Mouse (Mus musculus): ENCODE measurements around the gene C9.

C9 gene

DNA sequence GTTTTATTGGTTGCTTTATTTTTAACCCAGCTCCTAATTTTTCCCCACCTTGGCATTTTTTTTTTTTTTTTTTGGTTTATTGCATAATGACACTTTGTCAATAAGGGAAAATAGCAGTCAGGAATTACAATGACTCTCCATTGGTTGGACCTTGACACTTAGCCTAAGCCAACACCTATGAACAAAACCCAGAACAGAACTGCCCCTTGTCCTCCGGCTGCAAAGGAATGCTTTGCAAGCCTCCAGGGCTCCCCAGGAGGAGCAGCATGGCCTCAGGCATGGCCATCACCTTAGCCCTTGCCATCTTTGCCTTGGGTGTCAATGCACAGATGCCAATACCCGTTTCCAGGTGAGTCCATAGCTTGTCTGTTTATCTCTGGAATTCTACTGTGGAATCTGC, at the start of gene C9:
Gene C9 (plus strand): TSS at position 193 of the 400 bp plus-strand sequence.
- no peak for DNase-seq

DNA sequence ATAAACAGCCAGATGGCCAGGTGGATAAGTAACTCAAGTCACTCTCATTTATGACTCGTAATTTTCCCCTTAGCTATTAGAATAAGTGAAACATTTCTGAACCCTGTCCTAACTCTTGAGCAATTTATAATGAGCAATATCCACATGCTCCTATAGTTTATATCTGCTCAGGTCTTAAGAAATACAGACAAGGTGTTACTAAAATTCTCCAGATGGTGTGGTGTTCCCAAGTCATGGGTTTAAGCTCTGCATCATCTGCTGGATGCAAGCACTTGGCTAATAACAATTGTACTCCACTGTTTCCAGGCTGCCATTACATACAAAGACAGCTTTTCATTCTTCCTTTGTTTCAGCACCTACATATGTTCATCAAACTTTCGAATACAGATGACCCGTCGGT, 46.9 kb upstream of the C9 start:
- DNase-seq: no peak

DNA sequence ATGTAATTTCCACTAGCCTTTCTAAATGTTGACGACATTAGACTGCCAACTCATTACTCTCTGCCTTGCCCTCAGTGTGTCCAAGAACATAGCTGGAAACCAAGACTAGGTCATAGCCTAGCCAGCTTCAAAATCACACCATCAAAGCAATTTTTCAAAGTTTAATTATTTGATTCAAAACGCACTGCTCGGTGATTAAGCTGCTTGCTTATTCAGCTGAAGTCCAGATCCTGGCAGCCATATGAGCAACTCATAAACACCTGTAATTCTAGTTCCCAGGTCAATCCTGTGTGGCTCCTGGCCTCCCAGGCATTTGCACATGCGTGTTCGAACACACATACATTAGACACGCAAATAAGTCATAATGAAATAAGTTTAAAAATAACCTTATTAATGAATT, 46.2 kb upstream of the C9 start:
- no peak for DNase-seq

DNA sequence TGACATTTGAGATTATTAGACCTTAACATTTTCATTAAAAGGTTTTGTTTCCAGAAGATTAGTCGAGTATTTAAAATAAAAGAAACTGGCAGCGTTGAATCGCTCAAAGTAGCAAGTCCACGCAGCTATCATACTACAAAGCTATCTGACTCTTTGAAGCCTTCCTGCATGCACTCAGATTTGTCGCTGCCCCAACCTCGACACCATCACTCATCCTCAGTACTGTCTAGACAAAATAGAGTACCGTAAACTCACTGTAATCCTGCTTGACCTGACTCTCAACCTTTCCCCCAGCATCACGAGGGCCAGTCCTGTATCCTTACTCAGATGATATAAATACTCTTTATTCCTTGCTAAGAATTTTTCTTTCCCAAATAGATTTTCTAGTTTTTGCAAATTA, 45.0 kb upstream of the C9 start:
- DNase-seq: no peak

DNA sequence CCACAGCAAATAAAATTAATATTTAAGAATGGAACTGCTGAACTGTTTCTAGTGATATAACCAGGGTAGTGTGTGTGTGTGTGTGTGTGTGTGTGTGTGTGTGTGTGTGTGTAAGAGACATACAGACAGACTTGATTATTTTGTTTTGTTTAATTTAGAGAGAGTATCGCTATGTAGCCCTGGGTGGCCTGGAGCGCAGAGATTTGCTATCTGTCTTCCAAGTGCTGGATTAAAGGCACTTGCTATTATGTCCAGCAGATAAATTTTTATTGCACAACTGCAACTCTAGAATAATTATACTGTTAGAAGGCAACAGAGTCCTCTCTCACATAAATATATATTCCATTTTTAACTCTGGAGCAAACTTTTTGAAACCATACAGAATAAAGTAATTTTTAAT, 42.7 kb upstream of the C9 start:
- no peak for DNase-seq

DNA sequence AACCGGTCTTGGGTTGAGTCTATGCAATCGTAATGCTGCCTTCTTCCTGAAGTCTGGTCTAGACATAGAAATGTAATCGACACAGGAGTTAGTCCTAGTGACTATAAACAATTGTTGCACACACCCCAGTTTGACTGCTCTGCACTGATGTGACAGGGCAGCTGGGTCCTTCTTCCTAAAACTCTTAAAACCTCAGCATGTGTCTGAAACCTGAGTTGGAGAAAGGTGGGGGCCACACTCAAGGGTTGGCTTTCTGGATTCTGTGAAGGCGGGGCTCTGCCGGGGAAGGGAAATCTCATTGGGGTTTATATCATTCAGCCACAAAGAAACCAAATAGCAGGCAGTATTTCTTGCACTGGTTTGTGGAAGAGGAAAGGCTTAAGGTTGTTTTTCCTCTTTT, 41.0 kb upstream of the C9 start:
- DNase-seq: no peak

DNA sequence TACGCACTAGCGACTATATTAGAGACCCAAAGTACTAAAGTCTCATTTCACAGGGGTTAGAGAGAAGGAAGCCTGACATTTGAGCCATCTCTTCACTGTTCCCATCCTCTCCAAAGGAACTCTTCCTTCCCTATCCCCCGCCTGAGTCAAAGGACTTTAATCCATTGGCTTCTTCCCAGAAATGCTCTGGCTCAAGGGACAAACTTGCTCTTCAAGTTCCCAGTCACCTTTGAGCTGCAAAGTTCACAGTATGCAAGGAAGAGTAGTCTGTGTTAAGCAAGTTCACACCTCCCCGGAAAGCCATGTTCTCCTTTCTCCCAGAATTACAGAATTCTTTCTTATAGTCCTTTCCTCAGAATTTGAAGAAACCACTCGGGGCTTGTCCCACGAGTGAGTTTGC, 38.4 kb upstream of the C9 start:
- no peak for DNase-seq

DNA sequence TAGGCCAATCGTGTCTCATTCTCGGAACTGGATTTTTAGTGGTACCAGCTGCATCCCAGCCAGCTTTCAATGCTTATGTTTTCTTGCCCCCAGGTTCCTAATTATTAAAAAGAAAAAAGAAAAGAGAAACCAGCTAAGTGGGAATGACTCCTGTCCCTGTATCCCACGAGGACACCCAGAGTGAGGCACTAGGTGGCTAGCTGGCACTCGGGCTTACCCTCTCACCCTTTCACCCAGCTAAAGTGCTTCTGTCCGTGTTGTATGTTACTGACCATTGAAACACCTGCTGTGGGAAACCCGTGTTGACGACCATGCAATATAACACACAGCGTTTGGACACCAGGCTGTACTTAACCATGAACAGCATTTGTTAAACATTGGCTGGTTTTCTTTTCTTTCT, 36.1 kb upstream of the C9 start:
- DNase-seq: no peak

DNA sequence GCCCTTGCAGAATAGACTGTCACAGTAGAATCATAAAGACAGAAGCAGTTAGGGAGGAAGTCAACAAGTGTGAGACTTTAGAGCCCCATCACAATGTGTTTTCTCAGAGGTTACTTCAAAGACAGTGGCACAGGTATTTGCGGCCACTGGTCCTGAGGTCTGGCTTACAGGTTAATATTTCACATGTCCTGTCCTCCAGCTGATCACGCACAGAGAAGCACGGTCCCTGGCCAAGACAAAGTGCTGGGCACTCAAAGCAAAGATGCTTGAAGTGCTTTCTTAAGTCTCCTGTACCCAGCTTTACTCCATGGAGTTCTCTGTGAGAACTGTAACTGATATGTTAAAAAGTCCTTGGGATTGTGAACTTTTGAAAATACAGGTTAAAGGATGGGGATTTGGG, 35.0 kb upstream of the C9 start:
- no peak for DNase-seq

DNA sequence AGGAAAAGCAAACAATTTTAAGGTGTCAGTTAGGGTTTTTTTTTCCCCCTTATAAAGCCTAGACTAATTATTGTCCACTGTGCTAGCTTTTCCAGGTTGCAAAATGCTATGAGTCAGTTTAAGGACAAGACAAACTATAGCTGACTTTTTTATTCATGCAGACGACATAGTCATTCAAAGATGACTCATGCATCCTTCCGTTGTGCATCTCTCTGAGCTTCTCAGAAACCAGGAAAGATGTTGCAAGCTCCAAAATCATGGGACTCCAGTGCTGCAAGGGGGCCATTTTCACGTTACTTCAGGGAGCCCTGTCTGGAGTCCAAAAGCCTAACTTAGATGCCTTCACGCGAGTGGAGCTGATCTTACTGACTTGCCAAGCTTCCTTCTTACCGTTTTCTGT, 33.8 kb upstream of the C9 start:
- no peak for DNase-seq

DNA sequence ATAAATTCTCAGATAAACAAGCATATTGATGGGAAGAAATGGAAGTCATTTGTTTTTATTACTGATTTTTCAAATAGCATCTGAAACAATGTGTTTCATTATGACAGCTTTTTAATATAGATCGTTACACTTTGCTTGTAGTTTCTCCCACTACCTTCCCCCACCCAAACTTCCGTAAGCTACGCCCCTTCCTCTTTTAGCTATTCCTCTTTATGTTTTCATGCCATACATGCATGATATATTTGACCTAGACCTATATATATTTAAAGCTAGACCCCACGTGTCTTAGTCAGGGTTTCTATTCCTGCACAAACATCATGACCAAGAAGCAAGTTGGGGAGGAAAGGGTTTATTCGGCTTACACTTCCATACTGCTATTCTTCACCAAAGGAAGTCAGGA, 29.8 kb upstream of the C9 start:
- DNase-seq: no peak

DNA sequence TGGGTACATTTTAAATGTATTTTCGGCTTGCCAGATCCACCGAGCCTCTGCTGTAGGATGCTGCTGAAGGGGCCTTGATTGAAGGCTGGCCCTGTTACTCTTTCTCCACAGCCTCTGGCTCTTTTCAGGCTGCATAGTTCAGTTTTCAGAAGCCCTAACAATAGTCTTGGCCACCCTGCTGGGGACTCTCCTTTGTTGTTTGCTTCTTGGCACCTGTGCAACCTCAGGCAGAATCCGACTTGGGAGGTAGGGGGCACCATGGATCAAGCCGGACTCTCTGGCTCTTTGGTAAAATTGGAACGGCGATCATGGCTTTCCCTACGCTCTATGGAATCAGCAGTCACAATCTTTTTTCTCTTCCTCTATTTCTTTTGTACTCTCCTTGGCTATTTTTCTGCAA, 13.3 kb upstream of the C9 start:
- DNase-seq: no peak

DNA sequence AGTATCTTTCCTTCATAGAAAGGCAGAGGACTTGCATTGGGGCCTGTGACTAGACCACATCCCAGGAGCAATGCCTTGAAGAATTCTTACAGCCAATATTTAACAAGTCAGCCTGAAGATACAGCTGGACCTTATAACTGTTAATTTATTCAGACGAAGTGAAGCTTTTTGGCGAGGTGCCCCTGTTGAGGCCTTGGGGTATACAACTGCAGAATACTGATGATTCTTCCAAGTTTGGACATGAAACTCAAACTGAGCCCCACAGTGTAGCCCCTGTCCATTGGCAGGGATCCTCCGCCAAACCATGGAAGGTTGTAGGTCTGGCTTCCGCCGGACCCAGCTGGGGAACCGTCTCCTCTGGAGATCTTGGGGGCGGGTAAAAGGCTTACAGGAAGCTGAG, 12.7 kb upstream of the C9 start:
- no peak for DNase-seq

DNA sequence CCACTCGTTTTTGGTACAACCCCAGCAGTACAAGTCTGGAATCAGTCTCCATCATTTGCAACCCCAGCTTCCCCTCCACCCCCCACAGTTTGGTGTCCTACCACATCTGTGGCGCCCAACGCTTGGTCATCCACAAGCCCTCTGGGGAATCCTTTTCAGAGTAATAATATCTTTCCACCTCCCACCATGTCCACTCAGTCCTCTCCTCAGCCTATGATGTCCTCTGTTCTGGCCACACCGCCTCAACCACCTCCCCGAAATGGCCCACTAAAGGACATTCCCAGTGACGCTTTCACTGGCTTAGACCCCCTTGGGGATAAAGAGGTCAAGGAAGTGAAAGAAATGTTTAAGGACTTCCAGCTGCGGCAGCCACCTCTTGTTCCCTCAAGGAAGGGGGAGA, 9.8 kb upstream of the C9 start:
- DNase-seq: no peak

DNA sequence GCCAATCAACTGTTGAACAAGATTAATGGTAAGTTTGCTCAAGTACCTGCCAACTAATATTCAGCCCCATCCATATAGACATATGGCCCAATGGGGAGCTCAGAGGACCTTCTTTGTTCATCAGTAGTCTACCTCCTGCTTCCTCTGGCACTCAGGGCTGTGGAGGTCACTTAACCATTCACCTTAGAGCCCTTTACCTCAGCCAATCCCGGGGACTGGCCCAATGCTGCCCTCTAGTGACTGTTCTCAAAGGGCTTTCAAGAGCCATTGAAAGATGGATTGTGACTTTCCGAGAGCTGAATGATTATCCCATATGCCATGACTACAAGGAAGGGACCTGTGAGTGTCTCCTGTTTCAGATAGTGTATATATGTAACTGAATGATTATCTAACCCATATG, 9.4 kb upstream of the C9 start:
- peak; percentile 41 to 44 for DNase-seq

DNA sequence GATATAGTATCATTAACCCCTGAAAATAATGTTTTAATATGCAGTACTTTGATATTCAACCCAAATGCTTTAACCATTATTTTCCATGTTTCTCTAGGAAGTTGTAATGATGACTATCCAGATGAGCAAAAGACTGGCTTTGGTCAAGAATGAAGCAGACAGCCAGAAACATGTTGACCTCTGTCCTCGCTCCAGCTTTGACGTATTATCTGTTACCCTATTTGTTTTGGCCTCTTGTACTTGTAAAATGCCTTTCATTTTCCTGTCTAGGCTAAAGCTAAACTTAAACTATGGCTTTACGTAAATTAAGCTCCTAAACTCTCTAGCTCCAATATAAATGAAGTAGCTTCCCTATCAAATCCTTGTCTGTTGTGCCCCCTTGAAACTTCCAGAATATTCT, 6.4 kb upstream of the C9 start:
- no peak for DNase-seq

DNA sequence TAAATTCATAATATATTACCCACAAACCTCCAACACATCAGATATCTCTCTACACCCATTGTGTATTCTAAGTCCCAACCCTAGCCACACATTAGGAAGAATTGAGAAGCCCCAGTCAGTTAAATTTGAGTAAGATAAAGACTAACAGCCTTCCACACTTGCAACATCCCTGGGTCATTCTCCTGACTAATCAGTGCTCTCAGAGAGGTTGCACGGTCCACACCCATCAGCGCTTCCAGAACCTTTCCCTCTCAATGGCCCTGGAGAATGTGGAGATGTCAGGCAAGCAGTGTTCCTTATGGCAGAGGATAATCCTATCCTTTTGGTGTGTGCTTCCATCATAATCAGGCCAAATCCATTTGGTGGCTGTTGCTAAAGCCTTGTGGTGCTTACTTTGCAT, 675 bp upstream of the C9 start:
- no peak for DNase-seq

DNA sequence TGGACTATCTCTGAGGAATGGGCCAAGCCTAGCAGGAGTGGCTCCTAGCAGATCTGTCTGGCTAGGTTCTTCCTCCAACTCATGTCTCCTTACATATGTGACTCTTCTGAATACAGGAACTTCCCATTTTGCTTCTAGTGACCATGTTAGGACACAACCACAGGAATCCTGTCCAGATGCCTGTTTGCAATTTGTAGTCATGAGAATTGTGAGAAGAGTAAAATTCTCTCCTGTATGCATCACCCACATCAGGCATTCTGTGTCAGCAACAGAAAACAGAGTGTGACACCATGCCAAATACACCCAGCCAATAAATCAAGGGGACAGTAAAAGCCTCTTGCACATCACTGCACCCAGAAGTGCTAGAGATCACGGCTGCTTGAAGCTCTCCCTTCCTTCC, 1.1 kb downstream of the C9 start:
- no peak for DNase-seq

DNA sequence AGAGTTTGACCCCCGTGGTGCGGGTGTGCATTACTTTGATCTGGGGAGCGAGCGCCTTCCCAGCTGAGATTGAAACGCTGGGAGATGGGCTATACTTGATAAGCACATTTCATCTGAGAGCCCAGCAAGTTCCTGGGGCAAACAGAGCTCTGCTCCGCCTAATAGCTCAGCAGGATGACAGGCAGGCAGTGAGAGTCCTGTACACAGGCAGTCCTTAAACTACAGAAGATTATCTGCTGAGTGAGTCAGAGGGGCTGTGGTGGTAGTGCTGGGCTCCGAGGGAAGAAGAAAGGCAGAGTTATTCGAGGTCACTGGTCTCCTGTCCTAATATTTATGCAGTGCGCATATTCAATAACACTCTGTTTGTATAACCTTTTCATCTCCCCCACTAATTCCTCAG, 3.8 kb downstream of the C9 start:
- DNase-seq: no peak

DNA sequence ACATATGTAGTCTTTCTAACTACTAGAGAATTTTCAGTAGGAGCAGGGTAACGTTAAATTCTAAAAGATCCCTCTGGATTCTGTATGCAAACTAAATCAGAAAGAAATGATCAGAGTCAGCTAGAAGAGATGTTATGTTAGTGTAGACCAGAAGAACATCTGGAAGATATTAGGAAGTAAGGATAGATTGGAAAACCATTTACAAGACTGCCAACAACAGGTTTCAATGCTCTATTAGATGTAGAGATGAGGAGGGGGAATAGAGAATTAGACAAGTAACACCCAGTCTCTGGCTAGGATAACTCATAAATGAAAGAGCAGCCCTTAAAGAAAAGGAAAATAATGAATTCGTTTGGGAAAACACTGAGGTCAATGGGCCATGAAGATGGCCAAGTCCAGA, 9.3 kb downstream of the C9 start:
- no peak for DNase-seq

DNA sequence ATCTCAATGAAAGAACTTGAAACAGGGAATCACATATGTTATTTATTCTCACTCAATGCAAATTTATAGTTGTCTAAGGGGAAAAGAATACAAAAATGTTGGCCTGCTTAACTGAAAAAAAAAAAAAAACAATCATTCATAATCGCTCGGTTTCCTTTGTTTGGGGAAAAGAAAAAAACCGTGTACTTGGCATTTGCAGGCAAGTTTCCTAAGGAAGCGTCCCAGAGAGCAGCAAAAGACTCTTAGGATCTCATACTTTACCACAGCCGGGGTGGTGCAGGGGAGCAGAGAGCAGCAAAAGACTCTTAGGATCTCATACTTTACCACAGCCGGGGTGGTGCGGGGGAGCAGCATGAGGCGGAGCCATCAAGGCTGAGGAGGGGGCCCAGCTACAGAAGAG, 16.3 kb downstream of the C9 start:
- no peak for DNase-seq

DNA sequence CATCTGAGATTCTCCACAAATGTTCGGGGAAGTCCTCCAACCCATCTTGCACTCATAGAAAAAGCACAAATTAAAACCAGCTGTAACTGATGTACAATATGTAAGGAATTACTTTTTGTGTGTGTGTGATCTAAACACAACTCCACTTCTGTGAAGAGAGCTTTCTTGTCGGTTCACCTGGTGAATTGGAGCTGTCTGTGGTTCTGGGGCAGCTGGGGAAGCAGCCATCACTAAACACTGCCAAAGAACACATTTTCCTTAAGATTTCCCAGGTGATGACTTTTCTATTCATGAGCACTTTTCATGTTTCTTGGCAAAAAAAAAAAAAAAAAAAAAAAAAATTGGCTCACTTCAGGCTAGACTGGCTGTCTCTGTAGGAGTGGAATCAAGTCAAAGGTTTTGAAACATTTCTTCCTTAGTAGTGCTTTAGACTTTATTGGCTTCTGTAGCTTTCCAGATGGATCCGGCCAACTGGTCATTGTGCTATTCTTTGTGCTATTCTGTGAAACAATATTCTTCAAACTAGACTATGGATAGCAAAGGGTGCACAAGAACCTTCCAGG, 18.3 kb downstream of the C9 start:
- DNase-seq: no peak

DNA sequence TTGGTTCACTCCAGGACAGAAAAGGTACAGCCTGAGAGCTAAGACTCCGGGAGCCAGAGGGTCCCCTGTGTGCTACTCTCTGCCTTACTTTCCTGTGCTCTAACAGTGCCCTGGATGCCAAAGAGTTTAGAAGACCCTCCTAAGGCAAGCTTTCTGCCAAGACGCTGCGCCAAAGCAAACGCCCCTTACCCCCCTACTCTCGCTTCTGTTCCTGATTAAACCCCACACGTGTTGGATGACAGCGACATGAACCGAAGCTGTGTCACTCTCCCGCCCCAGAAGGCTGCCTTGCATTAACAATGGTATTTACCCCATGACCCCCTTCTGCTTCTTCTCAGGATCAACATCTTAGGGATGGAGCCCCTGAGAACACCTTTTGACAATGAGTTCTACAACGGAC, 21.9 kb downstream of the C9 start:
- DNase-seq: no peak

DNA sequence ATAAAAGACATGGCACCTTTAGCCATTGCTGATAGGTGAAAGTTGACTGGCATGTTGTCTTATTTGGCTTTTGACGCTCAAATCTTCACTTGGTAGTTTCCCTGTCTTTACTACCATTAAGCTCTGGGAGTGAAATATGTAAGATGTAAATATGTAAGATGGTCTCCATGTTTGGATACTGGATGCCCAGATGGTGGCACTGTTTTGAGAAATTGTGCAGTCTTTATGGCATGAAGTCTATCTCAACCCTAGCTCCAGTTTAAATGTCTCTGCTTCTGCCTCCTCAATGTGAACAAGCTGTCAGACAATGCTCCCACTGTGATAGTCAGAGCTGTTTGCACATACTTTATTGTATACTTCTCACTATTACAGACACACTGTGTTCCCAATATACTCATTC, 23.7 kb downstream of the C9 start:
- no peak for DNase-seq

DNA sequence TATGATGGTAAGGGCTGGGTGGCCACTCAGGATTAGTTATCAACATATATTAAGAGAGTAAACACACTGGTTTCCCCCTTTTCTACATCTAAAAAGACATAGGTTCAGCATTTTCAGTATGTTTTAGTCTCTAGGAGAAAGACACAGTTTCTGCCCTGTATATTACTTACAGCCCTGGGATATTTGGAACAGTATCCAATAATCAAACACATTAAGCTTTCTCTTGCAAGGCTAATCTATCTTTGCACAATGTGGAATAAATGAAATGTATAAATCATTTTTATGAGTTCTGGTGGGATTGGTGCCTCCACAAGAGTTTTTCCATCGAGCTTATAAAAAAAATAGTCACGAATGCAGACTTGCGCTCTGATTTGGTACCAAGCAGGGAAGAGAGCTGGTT, 24.3 kb downstream of the C9 start:
- no peak for DNase-seq

DNA sequence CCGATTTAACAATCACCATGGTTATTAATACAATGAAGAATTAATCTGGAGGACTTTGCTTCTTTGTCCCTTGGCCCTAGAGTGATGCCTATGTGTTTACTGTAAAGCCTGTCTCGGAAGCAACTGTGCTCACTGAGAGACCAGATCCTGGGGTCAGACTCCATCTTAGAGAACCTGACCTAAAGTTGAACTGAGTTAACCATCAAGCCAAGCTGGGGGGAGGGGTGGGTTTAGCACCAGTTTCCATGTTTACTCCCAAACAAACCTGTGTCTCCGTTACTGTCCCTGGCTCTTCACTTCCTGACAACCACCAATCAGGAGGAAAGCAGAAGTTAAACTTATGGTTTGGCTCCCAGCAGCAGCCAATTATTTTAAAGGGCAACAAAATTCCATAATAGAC, 38.4 kb downstream of the C9 start:
- DNase-seq: no peak

Measured in B cell, adult 2 months (primary cell).